Comparison of ENCODE assay signal across 32 mouse cellular contexts in genomic region chr15:60719332-60719731, GRCm38 (mm10).
DNase-seq lines count a peak whose midpoint lies in the region; ATAC-seq and TF ChIP-seq lines count a peak whose summit lies in the region.
"Had no signal": no experiment of that assay in that cellular context is flagged by ENCODE, and none has a peak within 500 bp of the region (broad histone marks: within the 10 kb centered on the region; RNA-seq: fewer than 3 reads in every experiment).

No protein-coding gene starts in this region.

- H3K4me3 ChIP-seq in heart, adult 2 months, result no peak overlapping the region
- no peak overlapping the region for H3K4me3 ChIP-seq in heart, embryonic 13.5 days
- H3K4me3 ChIP-seq: embryonic facial prominence, embryonic 10.5 days; embryonic facial prominence, embryonic 15.5 days; forebrain, embryonic 12.5 days; hindbrain, embryonic 10.5 days; hindbrain, embryonic 15.5 days; layer of hippocampus, adult 2 months; left cerebral cortex, adult 2 months; limb, embryonic 12.5 days; liver, embryonic 15.5 days; midbrain, embryonic 10.5 days; neural tube, embryonic 12.5 days had no signal

- no peak overlapping the region for H3K9ac ChIP-seq in heart, adult 2 months (ENCODE audit: low read depth, low read length)
- H3K9ac ChIP-seq in heart, embryonic 13.5 days, result peak overlapping the region; percentile 10; the same call in 1 of the 2 replicates
- H3K9ac ChIP-seq: embryonic facial prominence, embryonic 15.5 days; forebrain, embryonic 12.5 days; forebrain, postnatal 0 days; hindbrain, embryonic 15.5 days; limb, embryonic 12.5 days; liver, embryonic 15.5 days; lung, embryonic 14.5 days; neural tube, embryonic 12.5 days had no signal

- no peak for TF ChIP-seq EP300 in heart, adult 2 months (IDR thresholded peaks at IDR 0.05; ENCODE audit: insufficient read depth, low read depth, low read length)

- intact Hi-C loops in heart, adult 2 months (cut with DNase I), result no loop called here
- intact Hi-C loops in heart, postnatal 10 days (cut with DNase I), result no loop called here

- ATAC-seq in heart, embryonic 13.5 days (ENCODE audit: extremely low read depth, insufficient number of reproducible peaks, low FRiP score, low TSS enrichment), result no peak
- ATAC-seq in activated CD4-positive, CD25-positive, alpha-beta regulatory T cell, adult 4 months, result no peak
- ATAC-seq: forebrain, postnatal 0 days; inflammation-experienced regulatory T-cells, adult 6 months; midbrain, embryonic 16.5 days had no signal

- H3K36me3 ChIP-seq in heart, adult 2 months (ENCODE audit: control insufficient read depth, insufficient read depth, low read length), result no peaks in the 10 kb centered on the region
- H3K36me3 ChIP-seq in heart, embryonic 13.5 days, result no peaks in the 10 kb centered on the region
- H3K36me3 ChIP-seq: embryonic facial prominence, embryonic 10.5 days; embryonic facial prominence, embryonic 15.5 days; forebrain, embryonic 12.5 days; hindbrain, embryonic 10.5 days; hindbrain, embryonic 15.5 days; limb, embryonic 12.5 days; liver, embryonic 15.5 days; midbrain, embryonic 10.5 days; neural tube, embryonic 12.5 days had no signal

- no peaks in the 10 kb centered on the region for H3K27me3 ChIP-seq in heart, adult 2 months (ENCODE audit: control insufficient read depth, insufficient read depth, low read length)
- H3K27me3 ChIP-seq in heart, embryonic 13.5 days (replicated peaks), result no peaks in the 10 kb centered on the region
- H3K27me3 ChIP-seq: CH12.LX; embryonic facial prominence, embryonic 15.5 days; forebrain, embryonic 12.5 days; hindbrain, embryonic 15.5 days; limb, embryonic 12.5 days; liver, embryonic 15.5 days; neural tube, embryonic 12.5 days had no signal

- WGBS in heart, adult 2 months, result 61% methylated on average over 5 of the region's 5 CpGs
- WGBS in heart, embryonic 13.5 days, result 48% methylated on average over 5 of the region's 5 CpGs

- no peaks in the 10 kb centered on the region for H3K9me3 ChIP-seq in heart, embryonic 13.5 days
- H3K9me3 ChIP-seq: embryonic facial prominence, embryonic 10.5 days; embryonic facial prominence, embryonic 15.5 days; forebrain, embryonic 12.5 days; hindbrain, embryonic 10.5 days; hindbrain, embryonic 15.5 days; limb, embryonic 12.5 days; liver, embryonic 15.5 days; midbrain, embryonic 10.5 days; neural tube, embryonic 12.5 days had no signal

- peak overlapping the region; percentile 44 for H3K4me2 ChIP-seq in heart, embryonic 13.5 days
- H3K4me2 ChIP-seq: embryonic facial prominence, embryonic 15.5 days; forebrain, embryonic 12.5 days; hindbrain, embryonic 15.5 days; limb, embryonic 12.5 days; liver, embryonic 15.5 days; lung, embryonic 14.5 days; neural tube, embryonic 12.5 days had no signal

- H3K79me2 ChIP-seq in heart, adult 2 months (replicated peaks; ENCODE audit: control insufficient read depth, insufficient read depth, low read length), result no peaks in the 10 kb centered on the region

- no peak for TF ChIP-seq CTCF in heart, adult 2 months (IDR thresholded peaks at IDR 0.05)

- no peak overlapping the region for H3K27ac ChIP-seq in heart, adult 2 months
- H3K27ac ChIP-seq in heart, embryonic 13.5 days (replicated peaks), result 0 out of 2 replicates have a peak overlapping the region, but pooled peaks have one; percentile 36
- H3K27ac ChIP-seq: embryonic facial prominence, embryonic 10.5 days; embryonic facial prominence, embryonic 15.5 days; forebrain, embryonic 12.5 days; hindbrain, embryonic 10.5 days; hindbrain, embryonic 15.5 days; layer of hippocampus, adult 2 months; left cerebral cortex, adult 2 months; limb, embryonic 12.5 days; liver, embryonic 15.5 days; midbrain, embryonic 10.5 days; neural tube, embryonic 12.5 days had no signal

- no peak for TF ChIP-seq POLR2A in heart, adult 2 months (IDR thresholded peaks at IDR 0.05; ENCODE audit: insufficient read depth, low read depth, low read length)

- no peaks in the 10 kb centered on the region for H3K4me1 ChIP-seq in heart, adult 2 months (ENCODE audit: control insufficient read depth, insufficient read depth, low read length)
- peaks cover 8% of the 10 kb centered on the region for H3K4me1 ChIP-seq in heart, embryonic 13.5 days
- H3K4me1 ChIP-seq: embryonic facial prominence, embryonic 10.5 days; embryonic facial prominence, embryonic 15.5 days; forebrain, embryonic 12.5 days; hindbrain, embryonic 10.5 days; hindbrain, embryonic 15.5 days; limb, embryonic 12.5 days; liver, embryonic 15.5 days; midbrain, embryonic 10.5 days; neural tube, embryonic 12.5 days had no signal

- peak; percentile 8 for DNase-seq in 3T3-L1 (ENCODE audit: low read depth, low spot score)
- peak; percentile 15 to 19 for DNase-seq in heart, adult 2 months
- DNase-seq in heart, postnatal 10 days, result peak; percentile 13 to 27
- no peak for DNase-seq in natural killer cell, adult 2 months (ENCODE audit: low spot score in 2 of 2)
- no peak for DNase-seq in lung, postnatal 25 days (ENCODE audit: low spot score)
- DNase-seq: adrenal gland, adult 8-10 months; B cell, adult 2 months; cerebellum, adult 2 months; cerebellum, postnatal 14 days; forebrain, postnatal 0 days; gastrocnemius, postnatal 14 days; kidney, adult 18-20 months; kidney, postnatal 36 days; lung, postnatal 36 days; thymus, postnatal 4 days had no signal

Comparison
In these comparisons a context has a peak if more than half of its experiments do, and no peak if none do; other contexts are left out.
1. DNase-seq: peak in 3T3-L1 (single experiment), heart, adult 2 months (2 of 2) and heart, postnatal 10 days (2 of 2); none in natural killer cell, adult 2 months (0 of 2) and lung, postnatal 25 days (single experiment).